Mouse (Mus musculus) cortical plate, adult 2 months (tissue): ENCODE data around the gene Themis2.

Source experiments
- CTCF ChIP-seq: fragments of 200-500 bp; IDR thresholded peaks from 2 replicates; pipeline ENCODE4 v1.5.1; 2011; ENCODE audit warnings: mild to moderate bottlenecking, control low read depth, low read length; ENCODE audit not compliant: insufficient read depth; ENCODE audit errors: extremely low read depth
- POLR2A ChIP-seq: fragments of 200-500 bp; IDR thresholded peaks from 2 replicates; pipeline ENCODE4 v1.6.1; 2011; ENCODE audit warnings: mild to moderate bottlenecking, low read length, control low read depth; ENCODE audit not compliant: insufficient read depth; ENCODE audit errors: extremely low read depth

GRCm38 (mm10) chr4:132774905-132775304 is 21.3 kb downstream of the Themis2 start:
- TF ChIP-seq POLR2A, result no peak
- TF ChIP-seq CTCF, result no peak
